Mouse (Mus musculus) T-helper 1 cell (primary cell): ENCODE measurements around the gene Rasgrp4.
"Not testable (repeated sequence)": the region's sequence is repeated elsewhere in the genome, so short reads cannot be mapped to it uniquely, and the experiment has no call there.

Experiments used
- in situ Hi-C: fragments of 300-600 bp; cut with MboI, MseI; formaldehyde crosslinking; loops from one replicate; pipeline ENCODE4 v1.15.1; 2025; ENCODE audit warnings: high pct_unique_total_duplicates

The Rasgrp4 gene

DNA sequence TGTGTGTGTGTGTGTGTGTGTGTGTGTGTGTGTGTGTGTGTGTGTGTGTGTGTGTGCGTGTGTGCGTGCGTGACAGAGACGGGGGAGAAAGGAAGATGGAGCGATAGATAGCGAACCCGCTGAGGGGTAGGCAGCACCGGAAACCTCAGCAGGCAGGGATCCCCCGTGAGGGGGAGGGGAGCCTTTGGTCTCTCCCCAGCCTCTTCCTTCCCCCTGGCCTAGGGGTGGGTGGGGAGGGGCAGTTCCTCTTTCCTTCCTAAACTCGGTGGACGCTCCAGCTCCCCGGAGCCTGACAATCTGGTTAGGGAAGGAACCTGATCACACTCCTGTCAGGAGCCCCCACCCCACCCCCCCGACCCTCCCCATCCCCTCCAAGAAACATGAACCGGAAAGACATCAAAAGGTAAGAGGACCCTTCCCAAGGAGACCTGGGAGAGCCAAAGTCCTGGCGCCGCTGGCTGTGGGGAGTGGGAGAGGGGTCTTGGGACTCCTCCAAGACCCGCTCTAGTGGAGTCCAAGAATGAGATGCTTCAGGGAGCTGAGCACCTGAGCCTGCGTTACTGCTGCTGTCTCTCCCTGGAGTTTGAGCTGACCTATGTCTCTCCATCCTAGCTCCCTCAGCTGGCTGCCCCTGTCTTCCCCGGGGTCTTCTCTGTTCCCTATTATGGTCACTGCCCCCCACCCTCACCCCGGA lies at the start of gene Rasgrp4:
Gene Rasgrp4 (plus strand): TSS at position 159 of the 694 bp plus-strand sequence.
- in situ Hi-C loops, result no loop called here

- in situ Hi-C loops, result no loop called here
Measured at GRCm38 (mm10) chr7:29085981-29086380, 48.7 kb upstream of the Rasgrp4 start.

- in situ Hi-C loops, result no loop called here
Measured at GRCm38 (mm10) chr7:29086902-29087301, 47.7 kb upstream of the Rasgrp4 start.

DNA sequence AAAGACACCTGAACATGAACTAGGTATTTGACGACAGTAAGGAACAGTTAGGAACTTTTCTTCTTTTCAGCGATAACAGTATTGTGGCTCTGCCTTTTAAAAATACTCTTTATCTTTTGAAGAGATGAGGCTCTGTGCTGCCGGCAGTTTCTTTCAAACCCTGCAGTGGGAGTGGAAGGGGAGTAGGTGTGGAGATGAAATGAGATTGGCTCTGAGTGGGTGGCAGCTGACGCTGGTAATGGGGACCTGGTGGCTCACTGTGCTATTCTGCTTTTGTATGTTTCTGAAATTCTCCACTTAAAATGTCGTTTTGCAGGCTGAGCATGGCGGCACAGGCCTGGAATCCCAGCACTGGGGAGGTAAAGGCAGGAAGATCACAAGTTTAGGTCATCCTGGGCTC lies 45.8 kb upstream of the Rasgrp4 start:
- in situ Hi-C loops, result no loop called here

GRCm38 (mm10) chr7:29097131-29097530 lies 37.5 kb upstream of the Rasgrp4 start:
- in situ Hi-C loops, result no loop called here

DNA sequence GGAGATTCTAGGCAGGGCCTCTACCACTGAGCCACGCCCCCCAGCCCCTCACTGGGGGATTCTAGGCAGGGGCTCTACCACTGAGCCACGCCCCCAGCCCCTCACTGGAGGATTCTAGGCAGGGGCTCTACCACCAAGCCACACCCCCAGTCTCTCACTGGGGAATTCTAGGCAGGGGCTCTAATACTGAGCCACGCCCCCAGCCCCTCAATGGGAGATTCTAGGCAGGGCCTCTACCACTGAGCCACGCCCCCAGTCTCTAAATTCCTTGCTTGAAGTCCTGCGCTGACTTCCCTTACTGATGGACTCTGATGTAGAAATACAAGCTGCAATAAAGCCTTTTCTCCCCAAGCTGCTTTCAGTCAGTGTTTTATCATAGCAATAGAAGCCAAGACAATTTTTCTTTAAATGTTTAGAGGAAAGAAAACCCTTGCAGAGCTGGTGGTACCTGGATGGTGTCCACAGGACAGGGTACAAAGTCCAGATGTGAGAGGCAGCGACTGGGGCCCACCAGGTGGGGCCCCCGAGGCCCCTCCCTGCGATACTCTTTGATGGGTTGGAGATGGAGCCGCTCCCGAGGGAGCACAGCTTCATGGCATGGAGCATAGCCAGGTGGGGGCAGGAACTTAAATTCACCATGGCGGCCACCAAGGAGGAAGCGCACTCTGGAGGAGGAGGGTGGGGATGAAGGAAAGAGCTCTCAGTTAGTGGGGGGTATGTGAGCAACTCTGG lies 33.2 kb upstream of the Rasgrp4 start:
- in situ Hi-C loops, result no loop called here

DNA sequence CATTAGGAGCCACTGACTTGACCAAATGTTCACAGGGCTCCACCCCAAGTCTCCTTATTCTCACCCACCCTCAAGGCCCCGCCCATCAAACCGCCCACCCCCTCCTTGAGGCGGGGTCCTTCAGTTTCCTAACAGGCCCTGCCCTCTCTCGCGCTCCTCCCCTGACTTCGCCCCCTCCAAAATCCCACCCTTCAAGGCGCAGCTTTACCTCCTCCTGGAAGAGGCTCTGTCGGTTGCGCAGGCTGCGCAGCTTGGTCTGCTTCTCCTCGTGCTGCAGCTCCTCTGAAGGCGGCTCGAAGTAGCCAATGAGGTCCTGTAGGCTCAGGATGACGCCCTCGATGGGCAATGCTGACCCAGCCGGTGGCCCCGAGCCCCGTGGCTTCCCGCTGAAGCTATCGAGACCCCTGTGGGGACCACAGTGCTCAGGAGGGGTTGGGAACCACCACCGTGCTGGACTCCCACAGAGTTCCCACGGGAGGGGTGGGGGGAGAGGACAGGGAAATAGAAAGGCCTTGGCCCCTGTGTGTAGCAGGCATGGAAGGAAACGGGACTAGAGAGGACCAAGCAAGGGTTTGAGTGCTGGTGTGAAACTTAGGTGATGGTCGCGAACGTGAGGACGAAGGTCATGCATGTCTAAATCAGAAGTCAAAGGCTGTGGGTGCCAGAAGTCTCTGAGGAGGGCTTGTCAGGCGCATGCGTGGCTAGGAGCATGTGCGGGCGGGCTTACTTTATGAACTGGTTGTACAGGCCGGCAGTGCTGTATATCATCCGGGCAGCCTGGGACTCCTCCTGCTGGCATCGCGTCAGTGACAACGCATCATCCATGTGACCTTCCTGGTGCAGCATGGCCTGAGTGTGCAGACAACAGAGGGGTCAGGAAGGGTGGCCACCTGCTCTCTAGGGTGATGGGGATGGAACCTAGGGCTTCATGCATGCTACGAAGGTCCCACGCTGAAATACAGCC lies 25.4 kb upstream of the Rasgrp4 start:
- in situ Hi-C loops, result no loop called here

DNA sequence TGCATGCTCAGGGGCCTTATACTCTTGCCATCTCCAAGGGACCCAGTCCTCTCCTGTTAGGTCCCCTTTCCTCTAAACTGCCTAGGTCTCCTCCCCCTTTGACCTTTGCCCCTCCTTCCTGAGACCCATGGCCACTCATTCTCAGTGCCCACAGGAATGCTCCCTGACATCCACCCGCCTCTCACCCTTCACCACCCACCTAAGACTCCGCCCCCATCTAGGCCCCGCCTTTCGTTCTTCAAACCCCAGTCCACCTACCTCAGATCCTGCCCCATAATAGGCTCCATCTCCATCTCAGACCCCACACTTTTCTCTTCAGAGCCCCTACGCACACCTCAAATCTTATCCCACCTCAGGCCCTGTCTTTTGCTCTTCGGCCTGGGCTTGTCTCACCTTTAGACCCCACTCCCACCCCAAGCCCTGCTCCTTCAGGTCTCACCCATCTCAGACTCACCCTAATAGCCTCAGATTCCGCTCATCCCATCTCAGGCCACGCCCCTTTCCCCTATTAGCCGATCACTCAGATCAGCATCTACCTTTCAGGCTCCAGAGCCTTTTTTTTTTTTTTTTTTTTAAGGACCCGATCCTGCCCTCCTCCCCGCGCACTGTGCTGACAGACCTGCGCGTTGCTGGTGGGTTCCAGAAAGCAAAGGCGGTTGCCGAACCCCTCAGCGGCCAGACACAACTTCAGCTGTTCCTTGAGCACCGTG lies 16.4 kb upstream of the Rasgrp4 start:
- in situ Hi-C loops, result no loop called here

- in situ Hi-C loops, result no loop called here
Measured at GRCm38 (mm10) chr7:29119526-29119925, 15.1 kb upstream of the Rasgrp4 start.

- in situ Hi-C loops, result no loop called here
Measured at GRCm38 (mm10) chr7:29122821-29123220, 11.8 kb upstream of the Rasgrp4 start.

- in situ Hi-C loops, result no loop called here
Measured at GRCm38 (mm10) chr7:29123531-29124358, 10.9 kb upstream of the Rasgrp4 start.

DNA sequence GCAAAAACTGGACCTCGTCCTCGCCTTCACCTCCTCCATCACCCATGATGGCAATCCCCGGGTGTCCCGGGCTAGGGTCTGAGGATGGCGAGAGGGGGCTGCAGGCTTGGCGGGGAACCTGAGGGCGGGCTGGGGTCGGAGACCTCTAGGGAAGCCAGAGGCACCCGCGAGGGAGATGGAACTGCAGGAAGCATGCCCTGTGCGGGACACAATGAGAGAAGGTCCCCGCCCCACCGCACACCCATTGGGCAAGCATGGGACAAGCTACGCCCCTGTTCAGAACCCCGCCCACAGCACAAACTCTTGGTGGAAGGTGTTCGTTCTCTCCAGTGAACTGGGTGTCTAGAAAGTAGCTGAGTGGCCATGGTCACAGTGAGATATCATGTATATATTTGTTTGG lies 9.7 kb upstream of the Rasgrp4 start, which contains the start of gene Ryr1:
Gene Ryr1 (minus strand): TSS at position 210 of the 400 bp plus-strand sequence.
- in situ Hi-C loops, result no loop called here

DNA sequence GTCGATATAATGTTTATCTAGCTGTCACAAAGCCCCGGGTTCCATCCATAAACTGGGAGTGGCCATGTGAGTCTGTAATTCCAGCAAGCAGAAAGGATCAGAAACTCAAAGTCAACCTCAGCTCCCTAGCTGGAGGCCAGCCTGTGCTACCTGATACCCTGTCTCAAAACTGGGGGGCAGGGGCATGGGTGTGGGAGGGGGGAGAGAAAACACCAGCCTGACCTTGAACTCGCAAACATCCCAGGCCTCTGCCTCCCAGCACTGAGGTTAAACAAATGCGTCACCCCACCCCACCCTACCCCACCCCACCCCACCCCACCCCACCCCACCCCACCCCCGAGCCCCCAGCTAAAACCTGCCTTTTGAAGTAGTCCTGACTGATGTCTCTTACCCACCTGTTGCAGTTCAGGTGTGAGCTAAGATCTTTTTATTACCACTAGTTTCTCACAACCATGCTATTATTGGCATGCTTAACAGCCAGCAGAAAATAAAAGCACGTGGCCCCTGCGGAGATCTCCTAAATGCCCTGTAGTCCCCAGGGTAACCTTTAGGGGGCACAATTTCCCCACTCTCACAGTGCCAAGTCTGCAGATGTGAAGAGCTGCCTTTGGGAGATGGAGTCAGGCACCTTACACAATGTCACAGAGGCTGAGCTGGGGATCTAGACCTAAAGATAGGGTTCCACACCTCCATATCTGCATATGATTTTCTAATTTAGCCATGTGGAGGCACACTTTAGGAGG lies 8.3 kb upstream of the Rasgrp4 start:
- in situ Hi-C loops, result no loop called here

GRCm38 (mm10) chr7:29128725-29129124 lies 5.9 kb upstream of the Rasgrp4 start:
- in situ Hi-C loops, result no loop called here

DNA sequence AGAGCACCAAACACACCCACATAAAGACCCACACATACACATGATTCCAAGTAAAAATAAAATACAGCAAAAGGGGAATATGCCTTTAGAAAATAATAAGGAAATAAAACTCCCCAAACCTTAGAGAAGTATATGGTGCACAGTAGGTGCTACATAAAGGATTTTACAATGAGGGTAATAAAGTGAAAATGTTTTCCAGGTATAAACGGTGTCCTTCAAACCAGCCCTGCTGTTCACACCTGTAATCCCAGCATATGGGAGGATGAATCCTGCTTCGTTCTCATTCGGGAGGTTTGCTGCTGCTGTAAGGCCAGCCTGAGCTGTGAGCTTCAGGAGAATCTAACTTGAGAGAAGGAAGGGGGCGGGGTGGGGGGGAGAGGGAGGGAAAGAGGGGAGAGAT lies 421 bp upstream of the Rasgrp4 start:
- in situ Hi-C loops, result no loop called here

- in situ Hi-C loops, result no loop called here
Measured at GRCm38 (mm10) chr7:29137429-29137828, 2.8 kb downstream of the Rasgrp4 start.

GRCm38 (mm10) chr7:29139237-29139636 lies 4.6 kb downstream of the Rasgrp4 start:
- in situ Hi-C loops, result not testable (repeated sequence)

GRCm38 (mm10) chr7:29141416-29141815 lies 6.8 kb downstream of the Rasgrp4 start:
- in situ Hi-C loops, result no loop called here

- in situ Hi-C loops, result no loop called here
Measured at GRCm38 (mm10) chr7:29144006-29144405, 9.4 kb downstream of the Rasgrp4 start.
